Mouse (Mus musculus) mouse embryonic stem cell (cell line): ENCODE data around the gene Clec3a.

ENCODE experiments used
- in situ Hi-C, 2 experiments: fragments of 300-500 bp; cut with MboI; formaldehyde crosslinking; loops; 1 replicate in 1 of 2; 3 replicates in 1 of 2; pipeline ENCODE4 v1.14.3; 2019 to 2020; ENCODE audit warnings: low sequenced_read_pairs in 2 of 2, low pct_unique_long_range_greater_than_20kb in 1 of 2, mixed read lengths in 1 of 2; ENCODE audit not compliant: unreplicated experiment in 1 of 2

Clec3a gene

GRCm38 (mm10) chr8:114417786-114418185 lies at the start of gene Clec3a:
Gene Clec3a, plus strand, starts transcription at chr8:114418086.
- in situ Hi-C loops = loop anchor here in 1 of 2 experiments (25.0 kb wide), 1 partner anchor 755 kb away; no protein-coding TSS in a partner anchor

- in situ Hi-C loops = loop anchor here (10.0 to 25.0 kb wide), 4 partner anchors 65 to 295 kb away; partner anchors contain the start of gene Wwox (in 1 of the 2)
Measured at GRCm38 (mm10) chr8:114369038-114369976, 48.6 kb upstream of the Clec3a start.

GRCm38 (mm10) chr8:114374390-114374789 lies 43.5 kb upstream of the Clec3a start:
- in situ Hi-C loops = loop anchor here in 1 of 2 experiments (10.0 to 25.0 kb wide), 2 partner anchors 60 to 187 kb away; partner anchors contain the start of gene Wwox

- in situ Hi-C loops = no loop called here
Measured at GRCm38 (mm10) chr8:114384189-114384588, 33.7 kb upstream of the Clec3a start.

- in situ Hi-C loops = no loop called here
Measured at GRCm38 (mm10) chr8:114387494-114387893, 30.4 kb upstream of the Clec3a start.

GRCm38 (mm10) chr8:114390465-114391254 lies 27.2 kb upstream of the Clec3a start:
- in situ Hi-C loops = no loop called here

- in situ Hi-C loops = no loop called here
Measured at GRCm38 (mm10) chr8:114398326-114398725, 19.6 kb upstream of the Clec3a start.

GRCm38 (mm10) chr8:114399273-114399672 lies 18.6 kb upstream of the Clec3a start:
- in situ Hi-C loops = no loop called here

GRCm38 (mm10) chr8:114401679-114402078 lies 16.2 kb upstream of the Clec3a start:
- in situ Hi-C loops = loop anchor here in 1 of 2 experiments (25.0 kb wide), 1 partner anchor 739 kb away; no protein-coding TSS in a partner anchor

GRCm38 (mm10) chr8:114411421-114411820 lies 6.5 kb upstream of the Clec3a start:
- in situ Hi-C loops = loop anchor here in 1 of 2 experiments (25.0 kb wide), 1 partner anchor 749 kb away; no protein-coding TSS in a partner anchor

- in situ Hi-C loops = loop anchor here in 1 of 2 experiments (25.0 kb wide), 1 partner anchor 756 kb away; no protein-coding TSS in a partner anchor
Measured at GRCm38 (mm10) chr8:114418486-114418885, 600 bp downstream of the Clec3a start.

GRCm38 (mm10) chr8:114418904-114419303 lies 1.0 kb downstream of the Clec3a start:
- in situ Hi-C loops = loop anchor here in 1 of 2 experiments (25.0 kb wide), 1 partner anchor 757 kb away; no protein-coding TSS in a partner anchor

- in situ Hi-C loops = loop anchor here in 1 of 2 experiments (25.0 kb wide), 1 partner anchor 759 kb away; no protein-coding TSS in a partner anchor
Measured at GRCm38 (mm10) chr8:114421544-114421943, 3.7 kb downstream of the Clec3a start.

GRCm38 (mm10) chr8:114438236-114438635 lies 20.4 kb downstream of the Clec3a start:
- in situ Hi-C loops = loop anchor here (10.0 kb wide), 3 partner anchors 63 to 363 kb away; no protein-coding TSS in a partner anchor

GRCm38 (mm10) chr8:114439334-114440204 lies 21.7 kb downstream of the Clec3a start, which contains the start of gene Wwox:
Gene Wwox, plus strand, starts transcription at chr8:114439655.
- in situ Hi-C loops = loop anchor here (10.0 kb wide), 3 partner anchors 65 to 365 kb away; no protein-coding TSS in a partner anchor

GRCm38 (mm10) chr8:114440205-114440589 lies 22.3 kb downstream of the Clec3a start:
- in situ Hi-C loops = no loop called here

GRCm38 (mm10) chr8:114441616-114442015 lies 23.7 kb downstream of the Clec3a start:
- in situ Hi-C loops = no loop called here
